Mouse (Mus musculus): Measurements from ENCODE around the gene Acot7. TPM values are rescaled to one million over a fixed set of nuclear protein-coding genes. Genes with fewer than 3 reads are reported as not detected.

Gene Acot7
- 71.4 and 72.4 TPM in 2 replicates for polyA plus RNA-seq (2014; fragmentation: Nextera tagmentation; extraction: Ambion mirVana)

GRCm38 (mm10) chr4:152177537-152178343, at the start of gene Acot7:
TSS of gene Acot7 (plus strand) at chr4:152178134.
- Histone ChIP-seq H3K9ac (replicated peaks; ENCODE audit: low read depth, low read length) (peak within 1 kb of the TSS; percentile 72), H3K4me1 (ENCODE audit: control insufficient read depth, insufficient read depth, low read length) (peaks cover 6% of the 10 kb centered on the region; the same call in 1 of the 2 replicates), H3K9me3 (ENCODE audit: control insufficient read depth, low read depth, low read length) (no peaks in the 10 kb centered on the region), H3K4me3 (ENCODE audit: low read depth, low read length) (peak within 1 kb of the TSS; percentile 56), H3K27me3 (ENCODE audit: control insufficient read depth, insufficient read depth, low read length) (0 out of 2 replicates have a peak, but pooled peaks cover 5% of the 10 kb centered on the region), H3K36me3 (ENCODE audit: control insufficient read depth, insufficient read depth, low read length) (no peaks in the 10 kb centered on the region), H3K4me2 (replicated peaks; ENCODE audit: low read depth, low read length) (peak within 1 kb of the TSS; percentile 96), H3K27ac (ENCODE audit: low read length) (peak within 1 kb of the TSS; percentile 67)
- under 1% methylated on average over 79 of the region's 108 CpGs for WGBS
- peak; percentile 96 for ATAC-seq (ENCODE audit: insufficient number of reproducible peaks, insufficient read depth, low FRiP score, low read depth)

GRCm38 (mm10) chr4:152128784-152129183, 49.1 kb upstream of the Acot7 start:
- Histone ChIP-seq H3K4me3 (ENCODE audit: low read depth, low read length) (no peak overlapping the region), H3K4me1 (ENCODE audit: control insufficient read depth, insufficient read depth, low read length) (peaks cover 12% of the 10 kb centered on the region; the same call in 1 of the 2 replicates), H3K36me3 (ENCODE audit: control insufficient read depth, insufficient read depth, low read length) (no peaks in the 10 kb centered on the region), H3K4me2 (replicated peaks; ENCODE audit: low read depth, low read length) (no peak overlapping the region), H3K27ac (ENCODE audit: low read length) (no peak overlapping the region), H3K9me3 (ENCODE audit: control insufficient read depth, low read depth, low read length) (no peaks in the 10 kb centered on the region), H3K9ac (replicated peaks; ENCODE audit: low read depth, low read length) (no peak overlapping the region), H3K27me3 (ENCODE audit: control insufficient read depth, insufficient read depth, low read length) (peaks cover 91% of the 10 kb centered on the region)
- 71% methylated on average over 5 of the region's 5 CpGs for WGBS
- no peak for ATAC-seq (ENCODE audit: insufficient number of reproducible peaks, insufficient read depth, low FRiP score, low read depth)

- ATAC-seq (ENCODE audit: insufficient number of reproducible peaks, insufficient read depth, low FRiP score, low read depth) = no peak
- Histone ChIP-seq H3K27me3 (ENCODE audit: control insufficient read depth, insufficient read depth, low read length) (peaks cover 88% of the 10 kb centered on the region), H3K9ac (replicated peaks; ENCODE audit: low read depth, low read length) (no peak overlapping the region), H3K36me3 (ENCODE audit: control insufficient read depth, insufficient read depth, low read length) (no peaks in the 10 kb centered on the region), H3K27ac (ENCODE audit: low read length) (no peak overlapping the region), H3K4me3 (ENCODE audit: low read depth, low read length) (no peak overlapping the region), H3K9me3 (ENCODE audit: control insufficient read depth, low read depth, low read length) (no peaks in the 10 kb centered on the region), H3K4me2 (replicated peaks; ENCODE audit: low read depth, low read length) (no peak overlapping the region), H3K4me1 (ENCODE audit: control insufficient read depth, insufficient read depth, low read length) (peaks cover 12% of the 10 kb centered on the region; the same call in 1 of the 2 replicates)
- WGBS = 41% methylated on average over 13 of the region's 13 CpGs
Measured at GRCm38 (mm10) chr4:152129395-152129930, 48.5 kb upstream of the Acot7 start.

- 1% methylated on average over 79 of the region's 85 CpGs for WGBS
- Histone ChIP-seq H3K4me3 (ENCODE audit: low read depth, low read length) (peak overlapping the region; percentile 37), H3K4me2 (replicated peaks; ENCODE audit: low read depth, low read length) (peak overlapping the region; percentile 76), H3K9ac (replicated peaks; ENCODE audit: low read depth, low read length) (peak overlapping the region; percentile 30; the same call in 1 of the 2 replicates), H3K4me1 (ENCODE audit: control insufficient read depth, insufficient read depth, low read length) (peaks cover 9% of the 10 kb centered on the region; the same call in 1 of the 2 replicates), H3K27me3 (ENCODE audit: control insufficient read depth, insufficient read depth, low read length) (peaks cover 75% of the 10 kb centered on the region), H3K27ac (ENCODE audit: low read length) (0 out of 2 replicates have a peak overlapping the region, but pooled peaks have one; percentile 15), H3K36me3 (ENCODE audit: control insufficient read depth, insufficient read depth, low read length) (no peaks in the 10 kb centered on the region), H3K9me3 (ENCODE audit: control insufficient read depth, low read depth, low read length) (no peaks in the 10 kb centered on the region)
- peak; percentile 73 for ATAC-seq (ENCODE audit: insufficient number of reproducible peaks, insufficient read depth, low FRiP score, low read depth)
Measured at GRCm38 (mm10) chr4:152130771-152131653, 46.9 kb upstream of the Acot7 start.

- peaks cover 65% of the 10 kb centered on the region for H3K27me3 ChIP-seq (ENCODE audit: control insufficient read depth, insufficient read depth, low read length)
- H3K4me1 ChIP-seq (ENCODE audit: control insufficient read depth, insufficient read depth, low read length) = 0 out of 2 replicates have a peak, but pooled peaks cover 8% of the 10 kb centered on the region
Measured at GRCm38 (mm10) chr4:152131809-152132771, 45.8 kb upstream of the Acot7 start.

GRCm38 (mm10) chr4:152132772-152133169, 45.2 kb upstream of the Acot7 start:
- Histone ChIP-seq H3K4me3 (ENCODE audit: low read depth, low read length) (no peak overlapping the region), H3K4me2 (replicated peaks; ENCODE audit: low read depth, low read length) (no peak overlapping the region), H3K36me3 (ENCODE audit: control insufficient read depth, insufficient read depth, low read length) (no peaks in the 10 kb centered on the region), H3K27me3 (ENCODE audit: control insufficient read depth, insufficient read depth, low read length) (peaks cover 58% of the 10 kb centered on the region), H3K4me1 (ENCODE audit: control insufficient read depth, insufficient read depth, low read length) (0 out of 2 replicates have a peak, but pooled peaks cover 8% of the 10 kb centered on the region), H3K9ac (replicated peaks; ENCODE audit: low read depth, low read length) (no peak overlapping the region), H3K9me3 (ENCODE audit: control insufficient read depth, low read depth, low read length) (no peaks in the 10 kb centered on the region), H3K27ac (ENCODE audit: low read length) (no peak overlapping the region)
- no peak for ATAC-seq (ENCODE audit: insufficient number of reproducible peaks, insufficient read depth, low FRiP score, low read depth)
- WGBS = 23% methylated on average over 10 of the region's 10 CpGs

More at GRCm38 (mm10) chr4:152131809-152132771, 45.8 kb upstream of the Acot7 start:
- ATAC-seq (ENCODE audit: insufficient number of reproducible peaks, insufficient read depth, low FRiP score, low read depth) = peak; percentile 50
- Histone ChIP-seq H3K9ac (replicated peaks; ENCODE audit: low read depth, low read length) (no peak overlapping the region), H3K27ac (ENCODE audit: low read length) (no peak overlapping the region), H3K36me3 (ENCODE audit: control insufficient read depth, insufficient read depth, low read length) (no peaks in the 10 kb centered on the region), H3K4me3 (ENCODE audit: low read depth, low read length) (peak overlapping the region; percentile 37), H3K4me2 (replicated peaks; ENCODE audit: low read depth, low read length) (peak overlapping the region; percentile 76), H3K9me3 (ENCODE audit: control insufficient read depth, low read depth, low read length) (no peaks in the 10 kb centered on the region)
- 7% methylated on average over 50 of the region's 50 CpGs for WGBS

GRCm38 (mm10) chr4:152133213-152133612, 44.7 kb upstream of the Acot7 start:
- Histone ChIP-seq H3K27me3 (ENCODE audit: control insufficient read depth, insufficient read depth, low read length) (peaks cover 54% of the 10 kb centered on the region), H3K9me3 (ENCODE audit: control insufficient read depth, low read depth, low read length) (no peaks in the 10 kb centered on the region), H3K36me3 (ENCODE audit: control insufficient read depth, insufficient read depth, low read length) (no peaks in the 10 kb centered on the region), H3K4me2 (replicated peaks; ENCODE audit: low read depth, low read length) (no peak overlapping the region), H3K4me3 (ENCODE audit: low read depth, low read length) (no peak overlapping the region), H3K9ac (replicated peaks; ENCODE audit: low read depth, low read length) (no peak overlapping the region), H3K27ac (ENCODE audit: low read length) (no peak overlapping the region), H3K4me1 (ENCODE audit: control insufficient read depth, insufficient read depth, low read length) (0 out of 2 replicates have a peak, but pooled peaks cover 8% of the 10 kb centered on the region)
- no peak for ATAC-seq (ENCODE audit: insufficient number of reproducible peaks, insufficient read depth, low FRiP score, low read depth)
- WGBS = 43% methylated on average over 5 of the region's 5 CpGs

Data from stomach, embryonic 14.5 days (tissue).